Mouse (Mus musculus): Measurements from ENCODE around the gene Ano1.

The Ano1 gene

GRCm38 (mm10) chr7:144751833-144752232, at the start of gene Ano1:
Gene Ano1 (minus strand): TSS chr7:144751974.
- DNase-seq (ENCODE audit: low spot score), result no peak

DNA sequence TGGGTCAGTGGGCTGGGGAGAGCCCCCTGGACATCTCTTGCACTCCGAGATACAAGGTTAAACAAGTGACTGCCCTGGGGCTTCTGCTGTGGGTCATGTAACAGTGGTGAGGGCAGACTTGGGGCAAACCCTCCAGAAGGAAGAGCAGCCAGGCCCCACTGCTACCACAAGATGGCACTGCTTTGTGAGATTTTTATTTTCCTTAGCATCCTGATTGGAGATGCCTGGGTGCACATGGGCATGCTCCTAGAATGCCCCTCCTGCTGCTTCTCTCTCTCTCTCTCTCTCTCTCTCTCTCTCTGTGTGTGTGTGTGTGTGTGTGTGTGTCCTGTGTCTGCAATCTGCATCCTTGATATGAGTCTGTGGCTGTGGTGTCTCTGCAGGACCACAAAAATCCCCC, 46.7 kb upstream of the Ano1 start:
- peak; percentile 44 for DNase-seq (ENCODE audit: low spot score)

DNA sequence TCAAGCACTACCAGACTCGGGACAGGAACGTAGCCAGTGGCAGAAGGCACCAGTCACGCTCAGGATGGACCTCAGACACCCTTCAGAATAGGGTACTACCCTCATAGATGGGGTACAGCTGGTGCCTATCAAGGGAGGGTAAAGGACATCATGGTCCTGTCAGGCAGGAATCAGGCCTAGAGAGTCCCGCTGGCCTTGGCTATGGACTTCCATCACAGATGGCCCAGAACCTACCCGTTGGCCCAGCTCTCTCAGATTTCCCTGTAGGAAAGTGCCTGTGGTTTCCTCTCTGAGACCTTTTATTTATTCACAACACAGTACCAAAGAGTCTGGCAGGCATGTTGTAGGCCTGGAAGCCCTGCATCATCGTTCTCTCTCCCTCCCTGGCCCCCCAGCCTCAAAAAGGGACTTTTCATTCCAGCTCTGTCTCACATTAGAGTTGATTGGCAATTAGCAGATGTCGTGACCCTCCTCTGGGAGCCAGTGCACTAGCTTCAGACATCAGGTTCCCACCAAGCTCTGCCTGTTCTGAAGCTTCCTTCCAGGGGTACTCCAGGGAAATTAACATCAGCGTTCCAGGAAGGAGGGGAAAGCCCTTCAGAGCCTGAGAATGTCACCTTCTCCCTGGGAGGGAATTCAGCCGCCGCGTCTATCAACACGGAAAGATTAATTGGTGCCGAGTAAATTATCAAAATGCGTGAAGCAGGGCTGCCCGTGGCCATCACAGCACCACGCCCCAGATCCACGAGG, 45.4 kb upstream of the Ano1 start:
- no peak for DNase-seq (ENCODE audit: low spot score)

DNA sequence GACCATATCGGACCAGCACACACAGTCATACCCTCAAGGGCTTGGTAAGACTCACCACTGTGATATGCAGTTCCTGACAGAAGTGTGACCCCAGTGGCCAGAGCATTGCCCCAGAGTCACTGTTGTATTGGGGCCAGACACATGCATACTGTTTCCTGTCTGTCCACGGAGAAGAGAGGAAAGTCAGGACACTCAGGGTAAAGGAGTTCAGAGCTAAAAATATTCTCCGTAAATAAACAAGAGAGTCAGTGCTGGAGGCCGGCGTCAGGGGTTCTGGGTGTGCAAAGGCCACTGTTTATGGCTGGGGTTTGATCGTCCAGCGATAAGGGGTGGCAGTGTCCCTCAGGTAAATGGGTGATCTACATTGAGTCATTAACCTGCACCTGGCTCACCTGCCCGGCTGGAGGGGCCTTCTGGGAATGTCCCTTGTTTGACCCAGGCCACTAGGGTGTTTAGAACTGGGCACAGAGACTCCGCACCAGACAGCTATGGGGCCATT, 44.3 kb upstream of the Ano1 start:
- DNase-seq (ENCODE audit: low spot score), result peak; percentile 10

- DNase-seq (ENCODE audit: low spot score), result no peak
Measured at GRCm38 (mm10) chr7:144793296-144793695, 41.5 kb upstream of the Ano1 start.

- DNase-seq (ENCODE audit: low spot score), result no peak
Measured at GRCm38 (mm10) chr7:144791426-144791825, 39.7 kb upstream of the Ano1 start.

GRCm38 (mm10) chr7:144789601-144790556, 38.1 kb upstream of the Ano1 start:
- no peak for DNase-seq (ENCODE audit: low spot score)

DNA sequence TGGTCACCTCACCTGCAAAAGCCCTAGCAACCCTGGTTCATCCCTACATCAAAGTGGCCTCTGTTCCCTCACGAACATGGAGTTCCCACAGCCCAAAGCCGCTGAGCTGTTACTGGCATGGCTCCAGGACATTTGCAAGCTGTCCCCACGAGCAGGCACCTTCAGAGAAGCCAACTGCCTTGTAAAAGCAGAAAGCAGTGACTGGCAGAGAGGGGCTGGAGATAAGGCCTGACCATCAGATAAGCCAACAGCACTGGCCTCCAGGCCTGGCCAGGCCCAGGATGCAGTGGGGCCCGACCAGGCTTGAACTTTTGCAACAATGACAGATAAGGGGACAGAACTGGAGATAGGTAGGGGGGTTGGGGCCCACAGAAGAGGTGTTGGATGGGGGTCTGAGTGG, 36.9 kb upstream of the Ano1 start:
- no peak for DNase-seq (ENCODE audit: low spot score)

GRCm38 (mm10) chr7:144787501-144787900, 35.7 kb upstream of the Ano1 start:
- no peak for DNase-seq (ENCODE audit: low spot score)

DNA sequence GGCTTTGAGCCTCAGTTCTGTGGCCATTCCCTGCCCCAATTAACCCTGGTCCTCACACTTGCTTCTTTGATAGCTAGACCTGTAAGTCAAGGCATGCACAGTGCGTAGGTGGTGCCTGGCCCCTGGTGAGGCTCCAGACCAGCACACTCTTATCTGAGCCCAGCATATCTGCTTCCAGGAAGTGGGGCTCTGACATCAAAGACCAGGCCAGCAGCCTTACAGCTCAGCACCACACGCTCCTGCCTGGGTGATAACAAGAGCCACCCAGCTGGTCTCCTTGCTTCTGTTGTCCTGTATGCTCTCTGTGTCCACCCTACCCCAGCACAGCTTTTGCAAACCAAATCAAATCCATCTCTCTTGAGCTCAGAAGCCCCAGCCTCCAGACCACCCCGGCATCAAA, 34.8 kb upstream of the Ano1 start:
- no peak for DNase-seq (ENCODE audit: low spot score)

DNA sequence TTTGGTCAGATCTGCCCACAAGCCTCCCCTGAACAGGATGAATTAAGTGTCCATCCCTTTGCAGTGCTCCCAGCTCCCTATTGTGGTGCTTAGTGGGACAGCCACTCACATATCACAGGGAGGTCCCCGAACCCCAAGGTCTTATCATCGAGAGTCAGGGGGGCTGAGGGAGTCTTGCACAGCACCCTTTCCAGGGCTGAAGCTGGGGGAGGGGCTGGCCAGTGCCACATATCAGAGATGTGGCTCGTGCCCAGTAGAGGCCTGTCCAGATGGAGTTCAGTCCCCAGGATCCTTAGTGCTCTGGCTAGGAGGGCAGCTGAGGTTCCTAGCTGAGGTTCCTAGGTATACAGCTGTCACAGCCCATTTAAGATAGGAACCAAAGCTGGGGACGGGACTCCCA, 32.4 kb upstream of the Ano1 start:
- no peak for DNase-seq (ENCODE audit: low spot score)

DNA sequence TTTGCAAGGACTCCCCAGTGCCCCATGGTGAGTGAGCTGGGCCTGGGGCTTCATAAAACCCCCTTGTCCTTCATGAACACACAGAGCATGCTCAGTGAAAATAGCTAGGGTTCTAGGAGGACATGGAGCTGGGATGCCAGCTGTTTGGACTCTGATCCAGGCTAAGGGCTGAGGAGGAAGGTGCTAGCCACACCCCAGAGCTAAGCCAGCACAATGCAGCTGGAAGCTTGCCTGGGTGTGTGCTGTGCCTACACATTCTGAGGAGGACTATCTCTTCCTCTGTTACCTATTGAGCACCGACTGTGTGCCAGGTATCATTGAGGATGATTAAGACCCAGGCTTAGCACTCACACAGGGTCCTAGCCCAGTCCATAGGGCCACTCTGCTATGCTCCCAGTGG, 30.6 kb upstream of the Ano1 start:
- DNase-seq (ENCODE audit: low spot score), result no peak

GRCm38 (mm10) chr7:144781337-144781736, 29.6 kb upstream of the Ano1 start:
- peak; percentile 15 for DNase-seq (ENCODE audit: low spot score)

- no peak for DNase-seq (ENCODE audit: low spot score)
Measured at GRCm38 (mm10) chr7:144780190-144780589, 28.4 kb upstream of the Ano1 start.

DNA sequence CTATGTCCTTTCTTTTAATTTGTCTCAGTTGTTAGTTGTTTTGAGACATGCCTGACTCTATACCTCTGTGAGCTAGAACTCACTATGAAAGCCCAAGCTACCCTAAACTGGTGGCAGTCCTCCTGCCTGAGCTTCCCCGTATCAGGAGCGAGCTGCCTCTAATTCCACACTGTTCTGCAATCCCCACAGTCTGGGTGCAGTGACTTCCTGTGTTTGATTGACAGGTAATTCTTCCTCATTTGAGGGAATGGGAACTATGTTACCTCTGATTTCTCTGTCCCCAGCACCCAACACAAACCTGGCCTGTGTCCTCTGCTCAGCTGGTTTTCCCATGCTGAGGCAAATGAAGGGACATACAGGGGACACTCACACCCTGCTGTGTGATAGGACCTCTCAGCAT, 27.9 kb upstream of the Ano1 start:
- DNase-seq (ENCODE audit: low spot score), result no peak

- DNase-seq (ENCODE audit: low spot score), result no peak
Measured at GRCm38 (mm10) chr7:144777805-144778204, 26.0 kb upstream of the Ano1 start.

DNA sequence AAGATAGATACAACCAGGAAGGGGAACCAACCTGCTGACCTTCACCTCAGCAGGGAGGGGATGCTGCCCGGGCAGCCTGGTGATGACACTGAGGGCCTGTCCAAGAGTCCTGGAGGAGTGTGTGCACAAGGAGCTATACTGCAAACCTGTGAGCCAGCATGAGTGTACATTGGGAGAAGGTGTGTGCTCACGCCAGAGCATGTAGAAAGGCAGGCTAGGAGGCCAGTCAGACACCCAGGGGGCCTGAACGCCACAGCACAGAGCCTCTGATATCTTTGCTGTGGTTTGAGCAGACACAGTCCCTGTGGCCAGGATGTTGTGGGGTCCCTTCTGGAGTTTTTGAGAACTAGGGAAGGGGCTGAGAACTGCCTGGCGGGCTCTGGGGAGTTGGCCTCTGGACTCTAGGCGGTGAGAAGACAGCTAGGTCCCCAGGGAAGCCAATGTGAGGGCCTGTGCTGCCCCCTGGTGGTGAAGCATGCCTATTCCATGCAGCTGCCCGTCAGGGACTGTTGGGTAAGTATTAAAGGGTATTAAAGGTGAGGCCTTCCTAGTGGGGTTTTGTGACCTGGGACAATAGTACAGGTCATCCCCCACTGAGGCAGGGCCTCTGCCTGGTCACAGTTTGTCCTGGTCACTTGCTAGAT, 24.2 kb upstream of the Ano1 start:
- DNase-seq (ENCODE audit: low spot score), result peak; percentile 85

DNA sequence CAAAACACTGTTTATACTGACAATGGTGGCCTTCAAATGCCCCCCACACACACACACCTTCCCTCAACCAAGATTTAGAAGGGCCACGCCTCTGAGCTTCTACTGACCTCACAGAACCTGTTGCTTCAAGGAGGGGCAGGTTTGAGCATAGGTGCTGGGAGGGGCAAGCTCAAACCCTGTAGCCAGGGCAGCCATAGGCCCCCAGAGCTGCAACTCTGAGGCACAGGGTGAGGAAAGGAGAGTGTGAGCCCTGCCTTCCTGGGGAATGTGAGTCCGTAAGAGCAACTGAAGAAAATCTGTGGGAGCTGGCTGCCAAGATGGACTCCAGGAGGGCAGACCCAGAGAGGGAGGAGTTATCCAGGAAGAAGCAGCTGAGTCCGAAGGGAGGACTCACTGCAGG, 23.4 kb upstream of the Ano1 start:
- DNase-seq (ENCODE audit: low spot score), result no peak

- no peak for DNase-seq (ENCODE audit: low spot score)
Measured at GRCm38 (mm10) chr7:144774283-144774682, 22.5 kb upstream of the Ano1 start.

DNA sequence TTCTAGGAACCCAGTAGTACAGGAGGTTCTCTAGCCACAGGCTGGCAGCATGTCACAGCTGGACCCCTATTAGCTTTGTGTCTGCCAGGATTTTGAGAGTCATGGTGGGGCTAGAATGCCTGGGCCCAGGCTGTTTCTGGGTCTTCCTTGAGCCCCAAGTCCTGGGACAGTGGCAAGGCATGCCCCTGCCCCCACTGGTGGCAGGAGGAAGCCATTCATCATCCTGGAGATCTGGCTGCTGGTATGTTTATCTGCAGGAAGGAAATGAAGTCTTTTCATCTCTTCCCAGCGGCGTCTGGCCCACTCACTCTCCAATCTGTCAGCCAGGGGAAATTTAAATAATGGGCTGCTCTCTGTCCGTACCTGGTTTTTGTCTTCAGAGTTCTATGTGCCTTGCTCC, 18.3 kb upstream of the Ano1 start:
- DNase-seq (ENCODE audit: low spot score), result no peak

GRCm38 (mm10) chr7:144769434-144770080, 17.8 kb upstream of the Ano1 start:
- no peak for DNase-seq (ENCODE audit: low spot score)

DNA sequence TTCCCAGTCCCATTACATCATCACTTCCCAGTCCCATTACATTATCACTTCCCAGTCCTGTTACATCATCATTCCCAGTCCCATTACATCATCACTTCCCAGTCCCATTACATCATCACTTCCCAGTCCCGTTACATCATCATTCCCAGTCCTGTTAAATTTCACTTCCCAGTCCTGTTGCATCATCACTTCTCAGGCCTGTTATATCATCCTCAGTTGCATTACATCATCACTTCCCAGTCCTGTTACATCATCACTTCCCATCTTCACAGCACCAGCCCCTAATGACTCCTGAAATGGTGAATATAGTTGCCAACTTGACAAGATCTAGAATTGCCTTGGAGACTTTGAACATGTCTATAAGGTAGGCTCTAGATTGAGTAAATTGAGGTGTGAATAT, 17.1 kb upstream of the Ano1 start:
- peak; percentile 26 for DNase-seq (ENCODE audit: low spot score)

All from adipocyte (in vitro differentiated cells).